Mouse (Mus musculus): ENCODE measurements at regions not wholly inside any gene's neighbourhood (a gene's known extent, or its start where the extent isn't known, plus 50 kb on each side); places are given as distances from the start of the nearest gene placed in this dataset.

DNA sequence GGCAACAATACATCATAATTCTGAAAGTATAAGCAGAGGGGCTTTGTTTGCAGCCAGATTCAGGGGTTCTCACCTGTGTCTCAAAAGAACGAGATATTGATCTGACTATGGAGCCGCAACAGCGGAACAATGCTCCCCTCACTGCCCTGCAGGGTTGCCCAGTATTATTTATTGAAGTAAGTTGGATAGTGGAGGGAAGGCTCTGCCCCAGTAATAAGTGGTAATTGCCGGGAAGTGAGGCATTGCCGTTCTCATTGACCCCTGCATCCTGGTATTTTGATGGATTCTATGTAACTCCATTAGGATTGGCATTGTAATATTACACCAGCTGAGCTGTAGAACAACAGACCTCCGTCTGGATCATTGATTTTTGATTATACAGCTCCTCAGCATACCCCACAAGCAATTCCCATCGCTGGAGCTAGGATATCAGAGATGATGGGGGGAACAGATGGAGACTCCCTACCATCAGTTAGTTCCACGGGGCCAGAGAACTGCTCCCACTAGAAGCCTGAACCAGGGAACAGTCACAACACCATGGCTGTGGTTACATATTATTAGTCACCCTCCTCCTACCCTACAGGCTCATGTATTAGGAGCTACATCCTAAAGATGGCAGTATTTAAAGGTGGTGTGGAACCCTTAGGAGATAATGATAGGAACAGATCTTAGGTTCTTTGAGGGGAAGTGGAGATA is 572.0 kb upstream of the Sall1 start:
- TF ChIP-seq CTCF (conservative IDR thresholded peaks at IDR 0.05; ENCODE audit: low read length): no peak
- TF ChIP-seq NANOG (IDR thresholded peaks at IDR 0.05; ENCODE audit: borderline replicate concordance, low read length): no peak

Measured in E14TG2a.4 (cell line).